Mouse (Mus musculus) kidney, embryonic 15.5 days (tissue): Measurements from ENCODE around the gene H13. TPM values are rescaled to one million over a fixed set of nuclear protein-coding genes. Genes with fewer than 3 reads are reported as not detected.
A peak's percentile ranks its signal among the peaks of the same experiment; 100 is the strongest.

Experiments
- ATAC-seq: fragments of 200-750 bp; cut with Nextera tagmentation; replicated peaks from 2 replicates; pipeline ENCODE4 v1.8.0; 2017; ENCODE audit warnings: moderate TSS enrichment; ENCODE audit not compliant: low FRiP score
- H3K27ac ChIP-seq: fragments of 300-500 bp; sonication (generic); 2 replicates; pipeline ENCODE4 v1.5.1; 2015; ENCODE audit warnings: mild to moderate bottlenecking, inconsistent platforms
- H3K27me3 ChIP-seq: fragments of 300-500 bp; sonication (generic); 2 replicates; pipeline ENCODE4 v1.6.1; 2015; ENCODE audit warnings: inconsistent platforms
- H3K36me3 ChIP-seq: fragments of 300-500 bp; sonication (generic); 2 replicates; pipeline ENCODE4 v1.6.1; 2015; ENCODE audit warnings: inconsistent platforms
- H3K4me1 ChIP-seq: fragments of 300-500 bp; sonication (generic); 2 replicates; pipeline ENCODE4 v1.6.1; 2015; ENCODE audit warnings: inconsistent platforms
- H3K4me2 ChIP-seq: fragments of 300-500 bp; sonication (generic); 2 replicates; pipeline ENCODE4 v1.6.1; 2015; ENCODE audit warnings: moderate library complexity, mild to moderate bottlenecking, inconsistent platforms
- H3K4me3 ChIP-seq: fragments of 300-500 bp; sonication (generic); replicated peaks from 2 replicates; pipeline ENCODE4 v1.5.1; 2015; ENCODE audit warnings: mild to moderate bottlenecking, inconsistent platforms
- H3K9ac ChIP-seq: fragments of 300-500 bp; sonication (generic); 2 replicates; pipeline ENCODE4 v1.6.1; 2015; ENCODE audit warnings: mild to moderate bottlenecking, inconsistent platforms
- H3K9me3 ChIP-seq: fragments of 300-500 bp; sonication (generic); replicated peaks from 2 replicates; pipeline ENCODE4 v1.6.1; 2016; ENCODE audit warnings: inconsistent platforms
- WGBS: fragments of 180-500 bp; shearing (Covaris S2); methylation state at CpG from one replicate; pipeline ENCODE4 v1.1.7; 2015; ENCODE audit warnings: mixed read lengths; 5-methylcytosine and 5-hydroxymethylcytosine counted together
- polyA plus RNA-seq: library from polyadenylated mRNA; unstranded; fragments of >200 nt; fragmentation: Nextera tagmentation; extraction: Ambion mirVana; gene quantifications from 2 replicates; pipeline ENCODE4 v1.2.1, GENCODE M21; 2015

Gene H13
- 141 and 147 TPM in 2 replicates for polyA plus RNA-seq

DNA sequence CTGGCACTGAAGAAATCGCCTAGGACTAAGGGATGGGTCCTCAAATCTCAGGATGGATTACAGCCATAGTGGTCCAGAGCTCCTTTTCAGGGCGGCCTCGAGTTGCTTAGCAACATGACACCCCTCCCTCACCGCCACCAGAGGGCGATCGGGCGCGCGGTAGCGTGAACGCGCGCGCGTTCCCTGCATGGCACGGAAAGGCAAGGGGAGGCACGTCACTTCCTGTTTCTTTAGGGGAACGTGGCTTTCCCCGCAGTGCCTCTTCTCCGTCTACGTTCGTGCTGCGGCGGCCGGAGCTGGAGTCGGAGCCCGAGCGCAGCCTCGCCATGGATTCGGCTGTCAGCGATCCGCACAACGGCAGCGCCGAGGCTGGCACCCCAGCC lies at the start of gene H13:
TSS of gene H13 (plus strand) at position 206 of the 383 bp plus-strand sequence.
- Histone ChIP-seq H3K4me1 (peaks cover 41% of the 10 kb centered on the region), H3K4me2 (peak within 1 kb of the TSS; percentile 78), H3K9me3 (no peaks in the 10 kb centered on the region), H3K9ac (peak within 1 kb of the TSS; percentile 97), H3K27me3 (no peaks in the 10 kb centered on the region), H3K27ac (peak within 1 kb of the TSS; percentile 97), H3K4me3 (peak within 1 kb of the TSS; percentile 95), H3K36me3 (peaks cover 21% of the 10 kb centered on the region)
- peak; percentile 73 for ATAC-seq
- WGBS, result under 1% methylated on average over 35 of the region's 35 CpGs

GRCm38 (mm10) chr2:152620367-152621134 lies 48.7 kb upstream of the H13 start:
- Histone ChIP-seq H3K27me3 (peaks cover 3% of the 10 kb centered on the region; the same call in 1 of the 2 replicates), H3K4me1 (peaks cover 32% of the 10 kb centered on the region), H3K36me3 (no peaks in the 10 kb centered on the region), H3K9me3 (no peaks in the 10 kb centered on the region), H3K4me3 (no peak overlapping the region), H3K27ac (peak overlapping the region; percentile 87), H3K9ac (no peak overlapping the region), H3K4me2 (peak overlapping the region; percentile 29)
- 57% methylated on average over 9 of the region's 9 CpGs for WGBS
- no peak for ATAC-seq

DNA sequence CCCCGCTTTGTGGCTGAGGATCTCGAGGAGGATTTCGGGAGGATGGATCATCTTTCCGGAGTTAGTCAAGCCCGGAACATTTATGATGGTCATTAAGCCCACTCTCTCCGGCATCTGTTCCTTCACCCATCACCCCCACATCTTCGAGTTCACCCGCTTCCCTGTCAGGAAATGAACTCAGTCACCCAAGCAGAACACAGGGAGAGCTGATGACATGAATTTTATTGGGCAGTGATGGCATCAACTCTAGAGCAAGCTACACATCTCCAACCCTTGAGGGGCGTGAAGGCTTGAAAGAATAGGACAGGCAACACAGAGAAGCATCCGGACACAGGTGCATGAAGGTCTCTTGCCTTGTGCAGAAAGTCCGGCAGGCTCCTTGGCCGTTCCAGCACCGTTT lies 47.1 kb upstream of the H13 start:
- 0 out of 2 replicates have a peak overlapping the region, but pooled peaks have one; percentile 12 for H3K4me2 ChIP-seq
- H3K9ac ChIP-seq, result no peak overlapping the region
- H3K36me3 ChIP-seq, result no peaks in the 10 kb centered on the region
- WGBS, result 22% methylated on average over 13 of the region's 13 CpGs
- H3K27ac ChIP-seq, result peak overlapping the region; percentile 87
- H3K4me3 ChIP-seq, result no peak overlapping the region
- H3K9me3 ChIP-seq, result no peaks in the 10 kb centered on the region
- ATAC-seq, result peak; percentile 72
- peaks cover 8% of the 10 kb centered on the region; the same call in 1 of the 2 replicates for H3K27me3 ChIP-seq
- H3K4me1 ChIP-seq, result peaks cover 48% of the 10 kb centered on the region

GRCm38 (mm10) chr2:152622953-152623352 lies 46.3 kb upstream of the H13 start, which contains the start of gene Defb25:
Gene Defb25 (minus strand): TSS chr2:152623053.
- Histone ChIP-seq H3K27me3 (peaks cover 14% of the 10 kb centered on the region), H3K9ac (no peak within 1 kb of the TSS), H3K4me2 (peak within 1 kb of the TSS; percentile 12; the same call in 1 of the 2 replicates), H3K4me1 (peaks cover 55% of the 10 kb centered on the region), H3K9me3 (no peaks in the 10 kb centered on the region), H3K4me3 (0 out of 2 replicates have a peak within 1 kb of the TSS, but pooled peaks have one; percentile 5), H3K36me3 (no peaks in the 10 kb centered on the region), H3K27ac (peak within 1 kb of the TSS; percentile 87)
- WGBS, result 67% methylated on average over 7 of the region's 7 CpGs
- ATAC-seq, result no peak

GRCm38 (mm10) chr2:152624566-152624965 lies 44.7 kb upstream of the H13 start:
- no peak overlapping the region for H3K4me2 ChIP-seq
- peaks cover 22% of the 10 kb centered on the region for H3K27me3 ChIP-seq
- no peak overlapping the region for H3K4me3 ChIP-seq
- peaks cover 71% of the 10 kb centered on the region for H3K4me1 ChIP-seq
- no peak for ATAC-seq
- H3K27ac ChIP-seq, result 0 out of 2 replicates have a peak overlapping the region, but pooled peaks have one; percentile 16
- H3K36me3 ChIP-seq, result no peaks in the 10 kb centered on the region; the same call in 1 of the 2 replicates
- 82% methylated on average over 2 of the region's 2 CpGs for WGBS
- H3K9me3 ChIP-seq, result no peaks in the 10 kb centered on the region
- no peak overlapping the region for H3K9ac ChIP-seq

- Histone ChIP-seq H3K4me1 (peaks cover 74% of the 10 kb centered on the region), H3K9me3 (no peaks in the 10 kb centered on the region), H3K36me3 (no peaks in the 10 kb centered on the region; the same call in 1 of the 2 replicates), H3K4me2 (no peak overlapping the region), H3K9ac (no peak overlapping the region), H3K27ac (peak overlapping the region; percentile 84; the same call in 1 of the 2 replicates), H3K4me3 (no peak overlapping the region), H3K27me3 (peaks cover 22% of the 10 kb centered on the region)
- ATAC-seq, result no peak
- 18% methylated on average over 1 of the region's 1 CpGs for WGBS
Measured at GRCm38 (mm10) chr2:152625256-152625655, 44.0 kb upstream of the H13 start.

- peak; percentile 49 for ATAC-seq
- Histone ChIP-seq H3K27me3 (peaks cover 22% of the 10 kb centered on the region), H3K4me2 (peak within 1 kb of the TSS; percentile 83), H3K4me1 (peaks cover 74% of the 10 kb centered on the region), H3K9me3 (no peaks in the 10 kb centered on the region), H3K4me3 (peak within 1 kb of the TSS; percentile 67), H3K27ac (peak within 1 kb of the TSS; percentile 84), H3K9ac (peak within 1 kb of the TSS; percentile 68), H3K36me3 (peaks cover 11% of the 10 kb centered on the region)
- under 1% methylated on average over 56 of the region's 59 CpGs for WGBS
Measured at GRCm38 (mm10) chr2:152626774-152627591, 42.3 kb upstream of the H13 start, which contains the start of gene Rem1. Gene Rem1 (plus strand): TSS chr2:152626951.

GRCm38 (mm10) chr2:152628066-152628465 lies 41.2 kb upstream of the H13 start:
- 32% methylated on average over 17 of the region's 17 CpGs for WGBS
- H3K4me3 ChIP-seq, result peak overlapping the region; percentile 67
- no peaks in the 10 kb centered on the region for H3K9me3 ChIP-seq
- peak overlapping the region; percentile 84 for H3K27ac ChIP-seq
- H3K9ac ChIP-seq, result peak overlapping the region; percentile 68
- ATAC-seq, result no peak
- H3K36me3 ChIP-seq, result peaks cover 11% of the 10 kb centered on the region
- peaks cover 77% of the 10 kb centered on the region for H3K4me1 ChIP-seq
- peak overlapping the region; percentile 83 for H3K4me2 ChIP-seq
- peaks cover 22% of the 10 kb centered on the region for H3K27me3 ChIP-seq

DNA sequence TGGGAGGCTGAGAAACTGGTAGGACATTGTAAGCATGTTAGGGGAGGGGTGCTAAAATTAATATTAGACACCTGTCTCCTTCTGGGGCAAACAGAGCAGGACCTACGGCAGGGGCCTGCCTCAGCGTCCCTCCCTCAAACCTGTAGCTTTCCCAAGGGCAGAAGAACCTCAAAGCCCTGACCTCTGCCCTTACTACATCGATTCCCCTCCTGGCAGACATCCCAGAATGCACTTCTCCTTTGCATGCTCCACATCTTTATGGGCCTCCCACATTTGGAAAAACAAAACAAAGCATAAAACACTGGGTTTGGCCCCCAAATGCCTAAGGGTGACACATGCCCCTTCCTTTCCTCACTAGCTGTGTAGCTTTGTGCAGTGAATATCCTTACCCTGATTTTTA lies 40.0 kb upstream of the H13 start:
- 25% methylated on average over 3 of the region's 3 CpGs for WGBS
- H3K27ac ChIP-seq, result peak overlapping the region; percentile 84
- peak overlapping the region; percentile 83 for H3K4me2 ChIP-seq
- peak overlapping the region; percentile 67 for H3K4me3 ChIP-seq
- no peaks in the 10 kb centered on the region for H3K9me3 ChIP-seq
- ATAC-seq, result no peak
- H3K4me1 ChIP-seq, result peaks cover 86% of the 10 kb centered on the region
- peaks cover 15% of the 10 kb centered on the region for H3K36me3 ChIP-seq
- H3K27me3 ChIP-seq, result peaks cover 22% of the 10 kb centered on the region
- no peak overlapping the region for H3K9ac ChIP-seq

DNA sequence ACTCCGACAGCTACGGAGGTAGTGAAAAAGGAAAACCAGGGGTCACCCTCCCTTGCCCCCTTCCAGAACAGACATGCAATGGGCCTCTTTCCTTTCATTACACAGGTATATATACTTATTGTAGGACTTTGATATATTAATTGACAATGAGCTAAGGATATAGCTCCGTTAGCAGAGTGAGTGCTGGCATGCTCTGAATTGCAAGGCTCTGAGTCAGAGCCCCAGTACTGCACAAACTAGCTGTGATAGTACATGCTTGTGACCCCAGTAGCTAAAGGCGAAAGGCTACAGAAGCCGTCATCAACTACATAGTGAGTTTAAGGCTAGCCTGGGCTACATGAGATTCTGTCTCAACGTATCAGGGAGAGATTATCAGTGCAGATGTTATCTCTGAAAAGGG lies 39.4 kb upstream of the H13 start:
- no peak for ATAC-seq
- Histone ChIP-seq H3K27ac (peak overlapping the region; percentile 19; the same call in 1 of the 2 replicates), H3K4me2 (peak overlapping the region; percentile 83), H3K4me3 (peak overlapping the region; percentile 67), H3K4me1 (peaks cover 93% of the 10 kb centered on the region), H3K27me3 (peaks cover 22% of the 10 kb centered on the region), H3K36me3 (peaks cover 20% of the 10 kb centered on the region), H3K9me3 (no peaks in the 10 kb centered on the region), H3K9ac (no peak overlapping the region)
- 83% methylated on average over 6 of the region's 6 CpGs for WGBS

- H3K4me3 ChIP-seq, result no peak overlapping the region
- peak overlapping the region; percentile 74 for H3K27ac ChIP-seq
- 40% methylated on average over 17 of the region's 17 CpGs for WGBS
- H3K27me3 ChIP-seq, result peaks cover 5% of the 10 kb centered on the region; the same call in 1 of the 2 replicates
- ATAC-seq, result no peak
- H3K9ac ChIP-seq, result no peak overlapping the region
- peak overlapping the region; percentile 20 for H3K4me2 ChIP-seq
- H3K9me3 ChIP-seq, result no peaks in the 10 kb centered on the region
- peaks cover 96% of the 10 kb centered on the region for H3K4me1 ChIP-seq
- peaks cover 20% of the 10 kb centered on the region for H3K36me3 ChIP-seq
Measured at GRCm38 (mm10) chr2:152633334-152633733, 35.9 kb upstream of the H13 start.
